Mouse (Mus musculus) CH12.LX (cell line): Measurements from ENCODE around the gene Gm20517. TPM values are rescaled to one million over a fixed set of nuclear protein-coding genes. Genes with fewer than 3 reads are reported as not detected.

Source experiments
- DNase-seq: peaks from one replicate; pipeline ENCODE4 v3.0.0-alpha.2; 2013; ENCODE audit errors: extremely low read depth
- H3K27ac ChIP-seq: 2 replicates; pipeline ENCODE4 v1.5.1; 2012; ENCODE audit warnings: low read depth, mild to moderate bottlenecking, control low read depth, moderate library complexity; ENCODE audit not compliant: insufficient read depth
- H3K27me3 ChIP-seq: replicated peaks from 2 replicates; pipeline ENCODE3; 2012; ENCODE audit warnings: inconsistent platforms
- H3K36me3 ChIP-seq, 2 experiments: replicated peaks in 1 of 2; 2 replicates each; pipeline versions ENCODE3 to v1.6.1; 2012; ENCODE audit warnings: inconsistent platforms in 1 of 2, low read length in 1 of 2, mild to moderate bottlenecking in 1 of 2, mixed read lengths in 1 of 2, moderate library complexity in 1 of 2; ENCODE audit not compliant: control insufficient read depth in 1 of 2, insufficient read depth in 1 of 2
- H3K4me1 ChIP-seq, 2 experiments: 2 replicates each; pipeline ENCODE4 v1.6.1; 2012; ENCODE audit warnings: inconsistent platforms in 1 of 2, moderate library complexity in 1 of 2; ENCODE audit not compliant: insufficient read depth in 2 of 2, control insufficient read depth in 1 of 2
- H3K4me2 ChIP-seq: 2 replicates; pipeline ENCODE4 v1.6.1; 2012; ENCODE audit warnings: low read depth, mild to moderate bottlenecking, control low read depth; ENCODE audit not compliant: poor library complexity, insufficient read depth, severe bottlenecking
- H3K4me3 ChIP-seq, 3 experiments: fragments of 150-350 bp in 1 of 3; sonication (generic) in 1 of 3; replicated peaks in 1 of 3; 2 replicates each; pipeline versions ENCODE3 to v1.5.1; 2011 to 2012; ENCODE audit warnings: low read depth in 2 of 3, low read length in 2 of 3, mild to moderate bottlenecking in 2 of 3, moderate library complexity in 2 of 3, control low read depth in 1 of 3, improper control_type of control experiment in 1 of 3, inconsistent platforms in 1 of 3, mixed read lengths in 1 of 3; ENCODE audit not compliant: poor library complexity in 1 of 3
- H3K79me2 ChIP-seq: replicated peaks from 2 replicates; pipeline ENCODE4 v1.6.1; 2012; ENCODE audit warnings: mild to moderate bottlenecking, moderate library complexity; ENCODE audit not compliant: control insufficient read depth, poor library complexity, insufficient read depth, severe bottlenecking; ENCODE audit errors: extremely low read depth
- H3K9ac ChIP-seq: 2 replicates; pipeline ENCODE4 v1.6.1; 2012; ENCODE audit warnings: low read depth, mild to moderate bottlenecking, control low read depth, moderate library complexity; ENCODE audit not compliant: insufficient read depth
- H3K9me3 ChIP-seq: replicated peaks from 2 replicates; pipeline ENCODE3; 2012; ENCODE audit warnings: low read length, inconsistent platforms, mixed read lengths
- BHLHE40 ChIP-seq: IDR thresholded peaks from 2 replicates; pipeline ENCODE4 v1.6.1; 2011; ENCODE audit warnings: mild to moderate bottlenecking, low read depth, low read length, improper control_type of control experiment
- CHD1 ChIP-seq: IDR thresholded peaks from 2 replicates; pipeline ENCODE4 v1.6.1; 2012; ENCODE audit warnings: low read depth, low read length, improper control_type of control experiment, inconsistent platforms
- CHD2 ChIP-seq: IDR thresholded peaks from 2 replicates; pipeline ENCODE4 v1.6.1; 2011; ENCODE audit warnings: low read length, improper control_type of control experiment
- E2F4 ChIP-seq: IDR thresholded peaks from 2 replicates; pipeline ENCODE4 v1.6.1; 2011; ENCODE audit warnings: low read depth, low read length, improper control_type of control experiment; ENCODE audit not compliant: insufficient replicate concordance
- HCFC1 ChIP-seq: IDR thresholded peaks from 2 replicates; pipeline ENCODE4 v1.6.1; 2012; ENCODE audit warnings: low read depth, mild to moderate bottlenecking, inconsistent platforms, low read length, improper control_type of control experiment
- IRF4 ChIP-seq: IDR thresholded peaks from 2 replicates; pipeline ENCODE4 v1.6.1; 2014; ENCODE audit warnings: low read depth, mild to moderate bottlenecking, inconsistent platforms, low read length, improper control_type of control experiment
- JUND ChIP-seq: conservative IDR thresholded peaks from 2 replicates; pipeline ENCODE4 v1.6.1; 2011; ENCODE audit warnings: low read depth, low read length, improper control_type of control experiment
- KAT2A ChIP-seq: IDR thresholded peaks from 2 replicates; pipeline ENCODE4 v1.6.1; 2012; ENCODE audit warnings: low read length, improper control_type of control experiment, inconsistent platforms; ENCODE audit not compliant: insufficient replicate concordance
- MAX ChIP-seq: IDR thresholded peaks from 2 replicates; pipeline ENCODE4 v1.6.1; 2011; ENCODE audit warnings: low read length, improper control_type of control experiment
- MYC ChIP-seq: IDR thresholded peaks from 2 replicates; pipeline ENCODE4 v1.6.1; 2011; ENCODE audit warnings: low read depth, mild to moderate bottlenecking, improper control_type of control experiment, low read length
- POLR2A ChIP-seq: IDR thresholded peaks from 2 replicates; pipeline ENCODE4 v1.6.1; 2011; ENCODE audit warnings: low read depth, mild to moderate bottlenecking, improper control_type of control experiment, low read length
- POLR2AphosphoS2 ChIP-seq: IDR thresholded peaks from 2 replicates; pipeline ENCODE4 v1.6.1; 2011; ENCODE audit warnings: low read depth, low read length, improper control_type of control experiment
- SMC3 ChIP-seq: IDR thresholded peaks from 2 replicates; pipeline ENCODE4 v1.6.1; 2011; ENCODE audit warnings: low read depth, low read length, improper control_type of control experiment
- TBP ChIP-seq: conservative IDR thresholded peaks from 2 replicates; pipeline ENCODE4 v1.6.1; 2011; ENCODE audit warnings: low read depth, low read length, improper control_type of control experiment
- USF2 ChIP-seq: conservative IDR thresholded peaks from 2 replicates; pipeline ENCODE4 v1.6.1; 2011; ENCODE audit warnings: low read depth, low read length, improper control_type of control experiment
- ZC3H11A ChIP-seq: IDR thresholded peaks from 2 replicates; pipeline ENCODE4 v1.6.1; 2012; ENCODE audit warnings: low read depth, mild to moderate bottlenecking, inconsistent platforms, low read length, improper control_type of control experiment
- ZNF384 ChIP-seq: IDR thresholded peaks from 2 replicates; pipeline ENCODE4 v1.6.1; 2012; ENCODE audit warnings: low read depth, low read length, improper control_type of control experiment, inconsistent platforms
- dilution Hi-C: fragments of 300-500 bp; cut with MboI; formaldehyde crosslinking; loops from 2 replicates; pipeline ENCODE4 v1.14.3; 2020; ENCODE audit warnings: low sequenced_read_pairs; ENCODE audit not compliant: extremely low pct_unique_long_range_greater_than_20kb, extremely low pct_ligation_motif_present
- in situ Hi-C: fragments of 300-500 bp; cut with MboI; formaldehyde crosslinking; loops from 3 replicates; pipeline ENCODE4 v1.14.3; 2019; ENCODE audit warnings: low sequenced_read_pairs, low pct_ligation_motif_present, low pct_unique_long_range_greater_than_20kb, mixed read lengths
- polyA plus RNA-seq: library from polyadenylated mRNA; unstranded; fragments of >175 nt; gene quantifications from 2 replicates; pipeline ENCODE4 v1.2.1, GENCODE M21; 2012; ENCODE audit warnings: low read depth; ENCODE audit not compliant: insufficient read length
- total RNA-seq, 2 experiments: library from RNA; depleted of rRNA; stranded (reverse); fragments of 300-350 nt in 1 of 2; fragments of >200 nt in 1 of 2; gene quantifications; 2 replicates each; pipeline ENCODE4 v1.2.3; 2012 to 2014

Gene Gm20517
- total and polyA plus RNA-seq, 3 experiments = 1.1 to 1.8 (median 1.8) TPM

GRCm38 (mm10) chr17:47689894-47690293 is 78.5 kb downstream of the Gm20517 start:
- Histone ChIP-seq H3K9ac (no peak overlapping the region), H3K27me3 (peaks cover 55% of the 10 kb centered on the region), H3K79me2 (peaks cover 10% of the 10 kb centered on the region), H3K9me3 (no peaks in the 10 kb centered on the region), H3K36me3 (peaks cover 10 to 19% of the 10 kb centered on the region in 2 experiments), H3K4me3 (no peak overlapping the region), H3K27ac (no peak overlapping the region), H3K4me1 (peaks cover 5 to 28% of the 10 kb centered on the region in 2 experiments), H3K4me2 (no peak overlapping the region)
- DNase-seq = no peak
- in situ Hi-C loops (loop anchor here (5.0 kb wide), 1 partner anchor 78 kb away; the partner anchor contains the start of genes Bysl, Gm20517 and Med20), dilution Hi-C loops (no loop called here)
- TF ChIP-seq SMC3 (no peak), CHD1 (no peak), MAX (no peak), HCFC1 (no peak), USF2 (no peak), MYC (no peak), POLR2AphosphoS2 (no peak), ZNF384 (no peak), CHD2 (no peak), ZC3H11A (no peak), POLR2A (no peak), TBP (no peak), BHLHE40 (no peak), KAT2A (no peak), JUND (no peak)

GRCm38 (mm10) chr17:47691650-47692049 is 80.3 kb downstream of the Gm20517 start:
- dilution Hi-C loops (no loop called here), in situ Hi-C loops (no loop called here)
- H3K4me1 ChIP-seq = peaks cover 5 to 23% of the 10 kb centered on the region in 2 experiments
- H3K36me3 ChIP-seq = peaks cover 0 to 3% of the 10 kb centered on the region in 2 experiments
- no peak overlapping the region for H3K4me3 ChIP-seq
- DNase-seq = no peak
- peaks cover 10% of the 10 kb centered on the region for H3K79me2 ChIP-seq
- no peak overlapping the region for H3K27ac ChIP-seq
- no peak overlapping the region for H3K9ac ChIP-seq
- H3K9me3 ChIP-seq = no peaks in the 10 kb centered on the region
- TF ChIP-seq IRF4 (no peak), CHD2 (no peak), E2F4 (no peak)
- peaks cover 68% of the 10 kb centered on the region for H3K27me3 ChIP-seq
- H3K4me2 ChIP-seq = no peak overlapping the region
